Mouse (Mus musculus): ENCODE data around the gene Ttll5. TPM values are rescaled to one million over a fixed set of nuclear protein-coding genes. Genes with fewer than 3 reads are reported as not detected.

Ttll5 gene
- polyA plus RNA-seq, 1 experiment from 2014 or later, result 9.8 TPM

- H3K4me1 ChIP-seq, result no peaks in the 10 kb centered on the region
- no peaks in the 10 kb centered on the region for H3K27me3 ChIP-seq (replicated peaks)
- no peak overlapping the region for H3K4me2 ChIP-seq
- no peak for ATAC-seq
- WGBS (ENCODE audit: insufficient replicate concordance), result 75% methylated on average over 8 of the region's 8 CpGs
- peaks cover 46% of the 10 kb centered on the region for H3K36me3 ChIP-seq
- no peak overlapping the region for H3K27ac ChIP-seq
- H3K9me3 ChIP-seq (replicated peaks), result no peaks in the 10 kb centered on the region
- H3K9ac ChIP-seq, result no peak overlapping the region
- no peak overlapping the region for H3K4me3 ChIP-seq
Observed at GRCm38 (mm10) chr12:85850661-85851060, 26.2 kb downstream of the Ttll5 start.

GRCm38 (mm10) chr12:85853836-85854235 is 29.4 kb downstream of the Ttll5 start:
- H3K4me2 ChIP-seq, result no peak overlapping the region
- no peak for ATAC-seq
- H3K36me3 ChIP-seq, result peaks cover 45% of the 10 kb centered on the region
- H3K27ac ChIP-seq, result no peak overlapping the region
- no peaks in the 10 kb centered on the region for H3K4me1 ChIP-seq
- no peaks in the 10 kb centered on the region for H3K9me3 ChIP-seq (replicated peaks)
- no peaks in the 10 kb centered on the region for H3K27me3 ChIP-seq (replicated peaks)
- no peak overlapping the region for H3K4me3 ChIP-seq
- no peak overlapping the region for H3K9ac ChIP-seq
- WGBS (ENCODE audit: insufficient replicate concordance), result 71% methylated on average over 4 of the region's 4 CpGs

GRCm38 (mm10) chr12:85854271-85854670 is 29.8 kb downstream of the Ttll5 start:
- Histone ChIP-seq H3K4me2 (no peak overlapping the region), H3K27ac (no peak overlapping the region), H3K9ac (no peak overlapping the region), H3K9me3 (replicated peaks) (no peaks in the 10 kb centered on the region), H3K4me3 (no peak overlapping the region), H3K4me1 (no peaks in the 10 kb centered on the region), H3K36me3 (peaks cover 40% of the 10 kb centered on the region), H3K27me3 (replicated peaks) (no peaks in the 10 kb centered on the region)
- 61% methylated on average over 1 of the region's 1 CpGs for WGBS (ENCODE audit: insufficient replicate concordance)
- no peak for ATAC-seq

GRCm38 (mm10) chr12:85857300-85857699 is 32.8 kb downstream of the Ttll5 start:
- Histone ChIP-seq H3K9ac (no peak overlapping the region), H3K27me3 (replicated peaks) (no peaks in the 10 kb centered on the region), H3K4me1 (peaks cover 1% of the 10 kb centered on the region; the same call in 1 of the 2 replicates), H3K27ac (no peak overlapping the region), H3K9me3 (replicated peaks) (no peaks in the 10 kb centered on the region), H3K4me2 (no peak overlapping the region), H3K36me3 (peaks cover 32% of the 10 kb centered on the region), H3K4me3 (no peak overlapping the region)
- WGBS (ENCODE audit: insufficient replicate concordance), result 86% methylated on average over 7 of the region's 7 CpGs
- no peak for ATAC-seq

GRCm38 (mm10) chr12:85859111-85859510 is 34.7 kb downstream of the Ttll5 start:
- ATAC-seq, result no peak

GRCm38 (mm10) chr12:85859511-85860189 is 35.2 kb downstream of the Ttll5 start:
- 64% methylated on average over 3 of the region's 3 CpGs for WGBS (ENCODE audit: insufficient replicate concordance)

More at GRCm38 (mm10) chr12:85859111-85859510, 34.7 kb downstream of the Ttll5 start:
- no peaks in the 10 kb centered on the region for H3K9me3 ChIP-seq (replicated peaks)
- peaks cover 7% of the 10 kb centered on the region; the same call in 1 of the 2 replicates for H3K4me1 ChIP-seq
- 91% methylated on average over 3 of the region's 3 CpGs for WGBS (ENCODE audit: insufficient replicate concordance)
- H3K4me3 ChIP-seq, result no peak overlapping the region
- no peak overlapping the region for H3K27ac ChIP-seq
- H3K9ac ChIP-seq, result no peak overlapping the region
- H3K36me3 ChIP-seq, result peaks cover 31% of the 10 kb centered on the region
- no peaks in the 10 kb centered on the region for H3K27me3 ChIP-seq (replicated peaks)
- H3K4me2 ChIP-seq, result no peak overlapping the region

GRCm38 (mm10) chr12:85862514-85862913 is 38.1 kb downstream of the Ttll5 start:
- Histone ChIP-seq H3K36me3 (peaks cover 29% of the 10 kb centered on the region), H3K27ac (no peak overlapping the region), H3K9me3 (replicated peaks) (no peaks in the 10 kb centered on the region), H3K4me1 (peaks cover 7% of the 10 kb centered on the region; the same call in 1 of the 2 replicates), H3K4me3 (no peak overlapping the region), H3K4me2 (no peak overlapping the region), H3K9ac (no peak overlapping the region), H3K27me3 (replicated peaks) (no peaks in the 10 kb centered on the region)
- ATAC-seq, result no peak
- 49% methylated on average over 2 of the region's 2 CpGs for WGBS (ENCODE audit: insufficient replicate concordance)

More at GRCm38 (mm10) chr12:85859511-85860189, 35.2 kb downstream of the Ttll5 start:
- H3K4me2 ChIP-seq, result no peak overlapping the region
- no peak overlapping the region for H3K9ac ChIP-seq
- no peaks in the 10 kb centered on the region for H3K27me3 ChIP-seq (replicated peaks)
- H3K4me1 ChIP-seq, result peaks cover 7% of the 10 kb centered on the region; the same call in 1 of the 2 replicates
- no peak overlapping the region for H3K4me3 ChIP-seq
- H3K9me3 ChIP-seq (replicated peaks), result no peaks in the 10 kb centered on the region
- no peak for ATAC-seq
- H3K36me3 ChIP-seq, result peaks cover 36% of the 10 kb centered on the region
- H3K27ac ChIP-seq, result no peak overlapping the region

GRCm38 (mm10) chr12:85865526-85865925 is 41.1 kb downstream of the Ttll5 start:
- H3K27me3 ChIP-seq (replicated peaks), result no peaks in the 10 kb centered on the region
- no peak overlapping the region for H3K27ac ChIP-seq
- no peak overlapping the region for H3K4me2 ChIP-seq
- no peak for ATAC-seq
- peaks cover 34% of the 10 kb centered on the region for H3K36me3 ChIP-seq
- peaks cover 7% of the 10 kb centered on the region; the same call in 1 of the 2 replicates for H3K4me1 ChIP-seq
- H3K4me3 ChIP-seq, result no peak overlapping the region
- WGBS (ENCODE audit: insufficient replicate concordance), result 71% methylated on average over 3 of the region's 3 CpGs
- H3K9ac ChIP-seq, result no peak overlapping the region
- H3K9me3 ChIP-seq (replicated peaks), result no peaks in the 10 kb centered on the region

- H3K9me3 ChIP-seq (replicated peaks), result no peaks in the 10 kb centered on the region
- peaks cover 34% of the 10 kb centered on the region for H3K36me3 ChIP-seq
- H3K4me2 ChIP-seq, result no peak overlapping the region
- no peak overlapping the region for H3K9ac ChIP-seq
- peaks cover 7% of the 10 kb centered on the region; the same call in 1 of the 2 replicates for H3K4me1 ChIP-seq
- WGBS (ENCODE audit: insufficient replicate concordance), result 76% methylated on average over 4 of the region's 4 CpGs
- H3K27ac ChIP-seq, result no peak overlapping the region
- H3K27me3 ChIP-seq (replicated peaks), result no peaks in the 10 kb centered on the region
- no peak overlapping the region for H3K4me3 ChIP-seq
- no peak for ATAC-seq
Observed at GRCm38 (mm10) chr12:85866624-85867023, 42.2 kb downstream of the Ttll5 start.

- H3K27me3 ChIP-seq (replicated peaks), result no peaks in the 10 kb centered on the region
- H3K27ac ChIP-seq, result no peak overlapping the region
- no peak for ATAC-seq
- no peaks in the 10 kb centered on the region for H3K9me3 ChIP-seq (replicated peaks)
- no peak overlapping the region for H3K9ac ChIP-seq
- peaks cover 7% of the 10 kb centered on the region; the same call in 1 of the 2 replicates for H3K4me1 ChIP-seq
- H3K4me3 ChIP-seq, result no peak overlapping the region
- H3K36me3 ChIP-seq, result peaks cover 34% of the 10 kb centered on the region
- H3K4me2 ChIP-seq, result no peak overlapping the region
Observed at GRCm38 (mm10) chr12:85867125-85867524, 42.7 kb downstream of the Ttll5 start.

GRCm38 (mm10) chr12:85869423-85869822 is 45.0 kb downstream of the Ttll5 start:
- H3K9ac ChIP-seq, result no peak overlapping the region
- H3K4me1 ChIP-seq, result no peaks in the 10 kb centered on the region
- H3K27me3 ChIP-seq (replicated peaks), result no peaks in the 10 kb centered on the region
- no peak overlapping the region for H3K4me3 ChIP-seq
- no peaks in the 10 kb centered on the region for H3K9me3 ChIP-seq (replicated peaks)
- no peak overlapping the region for H3K27ac ChIP-seq
- WGBS (ENCODE audit: insufficient replicate concordance), result 65% methylated on average over 6 of the region's 6 CpGs
- ATAC-seq, result no peak
- H3K36me3 ChIP-seq, result peaks cover 26% of the 10 kb centered on the region
- H3K4me2 ChIP-seq, result no peak overlapping the region

GRCm38 (mm10) chr12:85879631-85880314 is 55.3 kb downstream of the Ttll5 start:
- no peaks in the 10 kb centered on the region for H3K27me3 ChIP-seq (replicated peaks)
- H3K9me3 ChIP-seq (replicated peaks), result no peaks in the 10 kb centered on the region
- H3K4me2 ChIP-seq, result no peak overlapping the region
- 75% methylated on average over 8 of the region's 8 CpGs for WGBS (ENCODE audit: insufficient replicate concordance)
- no peak overlapping the region for H3K27ac ChIP-seq
- no peak for ATAC-seq
- peaks cover 52% of the 10 kb centered on the region for H3K36me3 ChIP-seq
- no peaks in the 10 kb centered on the region for H3K4me1 ChIP-seq
- no peak overlapping the region for H3K4me3 ChIP-seq
- H3K9ac ChIP-seq, result no peak overlapping the region
